Mouse (Mus musculus) MEL (cell line): ENCODE measurements around the gene Cdh22. TPM values are rescaled to one million over a fixed set of nuclear protein-coding genes. Genes with fewer than 3 reads are reported as not detected.

Experiments used
- DNase-seq: peaks from one replicate; pipeline ENCODE4 v3.0.0; 2011; ENCODE audit warnings: low read depth, low spot score
- H3K27ac ChIP-seq: 2 replicates; pipeline ENCODE4 v1.5.1; 2012; ENCODE audit warnings: low read depth, mild to moderate bottlenecking, control low read depth, low read length, moderate library complexity; ENCODE audit not compliant: control insufficient read depth
- H3K27me3 ChIP-seq, 2 experiments: fragments of 150-350 bp in 1 of 2; sonication (generic) in 1 of 2; 2 replicates each; pipeline ENCODE4 v1.6.1; 2012; ENCODE audit warnings: low read length in 2 of 2, mild to moderate bottlenecking in 2 of 2, improper control_type of control experiment in 1 of 2, moderate library complexity in 1 of 2; ENCODE audit not compliant: insufficient read depth in 2 of 2, control insufficient read depth in 1 of 2
- H3K36me3 ChIP-seq, 2 experiments: 2 replicates each; pipeline ENCODE4 v1.6.1; 2012 to 2014; ENCODE audit warnings: low read length in 2 of 2, improper control_type of control experiment in 1 of 2, inconsistent platforms in 1 of 2, mild to moderate bottlenecking in 1 of 2; ENCODE audit not compliant: insufficient read depth in 2 of 2, control insufficient read depth in 1 of 2
- H3K4me1 ChIP-seq, 2 experiments: fragments of 150-350 bp in 1 of 2; sonication (generic) in 1 of 2; 2 replicates each; pipeline ENCODE4 v1.6.1; 2012; ENCODE audit warnings: low read length in 2 of 2, improper control_type of control experiment in 1 of 2, mild to moderate bottlenecking in 1 of 2; ENCODE audit not compliant: insufficient read depth in 2 of 2, control insufficient read depth in 1 of 2
- H3K4me3 ChIP-seq, 2 experiments: fragments of 150-350 bp in 1 of 2; sonication (generic) in 1 of 2; 2 replicates each; pipeline ENCODE4 v1.5.1; 2012; ENCODE audit warnings: low read depth in 2 of 2, low read length in 2 of 2, mild to moderate bottlenecking in 2 of 2, moderate library complexity in 2 of 2, control low read depth in 1 of 2, improper control_type of control experiment in 1 of 2; ENCODE audit not compliant: control insufficient read depth in 1 of 2, insufficient read depth in 1 of 2
- H3K79me2 ChIP-seq: 2 replicates; pipeline ENCODE4 v1.6.1; 2012; ENCODE audit warnings: mild to moderate bottlenecking, low read length, moderate library complexity; ENCODE audit not compliant: control insufficient read depth, poor library complexity, insufficient read depth
- H3K9ac ChIP-seq: 2 replicates; pipeline ENCODE4 v1.6.1; 2012; ENCODE audit warnings: low read depth, mild to moderate bottlenecking, control low read depth, low read length, moderate library complexity; ENCODE audit not compliant: control insufficient read depth, poor library complexity, severe bottlenecking
- H3K9me3 ChIP-seq: fragments of 150-350 bp; sonication (generic); replicated peaks from 2 replicates; pipeline ENCODE4 v1.6.1; 2012; ENCODE audit warnings: mild to moderate bottlenecking, low read length, improper control_type of control experiment, moderate library complexity; ENCODE audit not compliant: insufficient read depth
- CHD2 ChIP-seq: IDR thresholded peaks from 2 replicates; pipeline ENCODE4 v1.6.1; 2011; ENCODE audit warnings: low read length, improper control_type of control experiment
- CTCF ChIP-seq, 3 experiments: IDR thresholded peaks in 2 of 3; conservative IDR thresholded peaks in 1 of 3; 2 replicates each; pipeline ENCODE4 v1.5.1; 2011 to 2012; ENCODE audit warnings: low read length in 3 of 3, low read depth in 2 of 3, mild to moderate bottlenecking in 2 of 3, improper control_type of control experiment in 1 of 3, inconsistent platforms in 1 of 3, mixed read lengths in 1 of 3, moderate library complexity in 1 of 3; ENCODE audit not compliant: control insufficient read depth in 1 of 3, insufficient read depth in 1 of 3, poor library complexity in 1 of 3, severe bottlenecking in 1 of 3
- E2F4 ChIP-seq: IDR thresholded peaks from 2 replicates; pipeline ENCODE4 v1.6.1; 2011; ENCODE audit warnings: low read depth, low read length, improper control_type of control experiment, borderline replicate concordance
- EP300 ChIP-seq, 2 experiments: IDR thresholded peaks; 2 replicates each; pipeline ENCODE4 v1.6.1; 2011; ENCODE audit warnings: improper control_type of control experiment in 2 of 2, low read length in 2 of 2, low read depth in 1 of 2, mild to moderate bottlenecking in 1 of 2
- ETS1 ChIP-seq: IDR thresholded peaks from 2 replicates; pipeline ENCODE4 v1.6.1; 2012; ENCODE audit warnings: low read depth, mild to moderate bottlenecking, inconsistent platforms, low read length, improper control_type of control experiment, moderate library complexity
- GATA1 ChIP-seq: IDR thresholded peaks from 2 replicates; pipeline ENCODE4 v1.6.1; 2011; ENCODE audit warnings: low read depth, low read length, improper control_type of control experiment
- JUND ChIP-seq: IDR thresholded peaks from 2 replicates; pipeline ENCODE4 v1.6.1; 2011; ENCODE audit warnings: low read depth, mild to moderate bottlenecking, improper control_type of control experiment, low read length
- MAX ChIP-seq: IDR thresholded peaks from 2 replicates; pipeline ENCODE4 v1.6.1; 2011; ENCODE audit warnings: low read length, improper control_type of control experiment
- MAZ ChIP-seq: IDR thresholded peaks from 2 replicates; pipeline ENCODE4 v1.6.1; 2012; ENCODE audit warnings: low read depth, mild to moderate bottlenecking, inconsistent platforms, low read length, improper control_type of control experiment
- MYB ChIP-seq: IDR thresholded peaks from 2 replicates; pipeline ENCODE4 v1.6.1; 2011; ENCODE audit warnings: mild to moderate bottlenecking, low read depth, low read length, improper control_type of control experiment
- MYC ChIP-seq: IDR thresholded peaks from 2 replicates; pipeline ENCODE4 v1.6.1; 2011; ENCODE audit warnings: low read depth, mild to moderate bottlenecking, low read length, improper control_type of control experiment, moderate library complexity
- POLR2AphosphoS2 ChIP-seq: IDR thresholded peaks from 2 replicates; pipeline ENCODE4 v1.6.1; 2011; ENCODE audit warnings: low read length, improper control_type of control experiment
- RCOR1 ChIP-seq: IDR thresholded peaks from 2 replicates; pipeline ENCODE4 v1.6.1; 2012; ENCODE audit warnings: low read depth, mild to moderate bottlenecking, inconsistent platforms, low read length, improper control_type of control experiment
- SMC3 ChIP-seq: IDR thresholded peaks from 2 replicates; pipeline ENCODE4 v1.6.1; 2011; ENCODE audit warnings: low read depth, low read length, improper control_type of control experiment
- TAL1 ChIP-seq: IDR thresholded peaks from 2 replicates; pipeline ENCODE4 v1.6.1; 2012; ENCODE audit warnings: mild to moderate bottlenecking, inconsistent platforms, low read length, moderate library complexity, mixed read lengths
- TBP ChIP-seq: IDR thresholded peaks from 2 replicates; pipeline ENCODE4 v1.8.0; 2011; ENCODE audit warnings: low read depth, low read length, improper control_type of control experiment
- TCF12 ChIP-seq: IDR thresholded peaks from 2 replicates; pipeline ENCODE4 v1.6.1; 2014; ENCODE audit warnings: low read depth, mild to moderate bottlenecking, inconsistent platforms, low read length, improper control_type of control experiment, moderate library complexity
- USF1 ChIP-seq: IDR thresholded peaks from 2 replicates; pipeline ENCODE4 v1.6.1; 2014; ENCODE audit warnings: low read depth, mild to moderate bottlenecking, inconsistent platforms, low read length, improper control_type of control experiment, moderate library complexity
- USF2 ChIP-seq, 2 experiments: IDR thresholded peaks; 2 replicates each; pipeline ENCODE4 v1.6.1; 2011 to 2012; ENCODE audit warnings: improper control_type of control experiment in 2 of 2, low read length in 2 of 2, borderline replicate concordance in 1 of 2, inconsistent platforms in 1 of 2, low read depth in 1 of 2, mild to moderate bottlenecking in 1 of 2; ENCODE audit not compliant: insufficient read depth in 1 of 2
- ZKSCAN1 ChIP-seq: IDR thresholded peaks from 2 replicates; pipeline ENCODE4 v1.6.1; 2012; ENCODE audit warnings: low read depth, mild to moderate bottlenecking, inconsistent platforms, low read length, improper control_type of control experiment, moderate library complexity
- ZMIZ1 ChIP-seq: IDR thresholded peaks from 2 replicates; pipeline ENCODE4 v1.6.1; 2012; ENCODE audit warnings: low read depth, mild to moderate bottlenecking, inconsistent platforms, low read length, improper control_type of control experiment, moderate library complexity
- ZNF384 ChIP-seq: IDR thresholded peaks from 2 replicates; pipeline ENCODE4 v1.6.1; 2012; ENCODE audit warnings: low read depth, mild to moderate bottlenecking, inconsistent platforms, low read length, improper control_type of control experiment
- polyA plus RNA-seq, 2 experiments: library from polyadenylated mRNA; stranded (reverse) in 1 of 2; unstranded in 1 of 2; fragments of >175 nt in 1 of 2; fragments of >200 nt in 1 of 2; gene quantifications; 2 replicates each; pipeline versions ENCODE4 v1.2.1 to v1.2.4; 2012; ENCODE audit warnings: low replicate concordance in 2 of 2, low read depth in 1 of 2; ENCODE audit not compliant: insufficient read length in 2 of 2, insufficient read depth in 1 of 2, missing spikeins in 1 of 2
- total RNA-seq: library from RNA; depleted of rRNA; stranded (reverse); fragments of 300-350 nt; gene quantifications from 2 replicates; pipeline ENCODE4 v1.2.3, GENCODE M21; 2012

Cdh22 gene
- total and polyA plus RNA-seq, 3 experiments: not detected

- no peak for DNase-seq
- H3K9me3 ChIP-seq: no peaks in the 10 kb centered on the region
- H3K36me3 ChIP-seq: no peaks in the 10 kb centered on the region
- H3K79me2 ChIP-seq: no peaks in the 10 kb centered on the region
- no peak overlapping the region for H3K9ac ChIP-seq
- H3K4me3 ChIP-seq: no peak overlapping the region
- H3K27me3 ChIP-seq: no peaks in the 10 kb centered on the region
- no peaks in the 10 kb centered on the region for H3K4me1 ChIP-seq
- no peak overlapping the region for H3K27ac ChIP-seq
- TF ChIP-seq USF2 (IDR thresholded peaks at IDR 0.05; ENCODE audit: borderline replicate concordance in 1 of 2, insufficient read depth in 1 of 2, low read depth in 1 of 2, low read length in 2 of 2) (no peak), ETS1 (no peak), SMC3 (no peak), ZKSCAN1 (no peak), ZMIZ1 (no peak), MAZ (no peak), ZNF384 (no peak), TBP (no peak), GATA1 (no peak), USF1 (no peak), CTCF (IDR thresholded peaks at IDR 0.05 in 2 of 3, conservative IDR thresholded peaks at IDR 0.05 in 1 of 3; ENCODE audit: control insufficient read depth in 1 of 3, insufficient read depth in 1 of 3, low read depth in 2 of 3, low read length in 3 of 3, poor library complexity in 1 of 3, severe bottlenecking in 1 of 3) (no peak)
Measured at GRCm38 (mm10) chr2:165270858-165271257, 36.2 kb upstream of the Cdh22 start.

GRCm38 (mm10) chr2:165266739-165267138, 32.1 kb upstream of the Cdh22 start:
- no peak for TF ChIP-seq TAL1
- TF ChIP-seq MAX: no peak
- no peak for TF ChIP-seq ZMIZ1
- no peak for TF ChIP-seq EP300 (IDR thresholded peaks at IDR 0.05; ENCODE audit: low read depth in 1 of 2, low read length in 2 of 2)
- no peak for TF ChIP-seq POLR2AphosphoS2
- no peak for TF ChIP-seq SMC3
- TF ChIP-seq JUND: no peak
- TF ChIP-seq MAZ: no peak
- TF ChIP-seq USF1: no peak
- no peak for TF ChIP-seq E2F4
- TF ChIP-seq RCOR1: no peak
- no peak for TF ChIP-seq MYB
- no peak for TF ChIP-seq TCF12
- TF ChIP-seq CHD2: no peak
- TF ChIP-seq MYC: no peak
- TF ChIP-seq, all 39 proteins: peak for 0
- H3K4me1 ChIP-seq: no peaks in the 10 kb centered on the region
- H3K79me2 ChIP-seq: no peaks in the 10 kb centered on the region
- H3K27ac ChIP-seq: no peak overlapping the region
- no peak overlapping the region for H3K4me3 ChIP-seq
- H3K9ac ChIP-seq: no peak overlapping the region
- no peaks in the 10 kb centered on the region for H3K9me3 ChIP-seq
- H3K27me3 ChIP-seq: no peaks in the 10 kb centered on the region
- no peak for DNase-seq
- no peaks in the 10 kb centered on the region for H3K36me3 ChIP-seq
